Mouse (Mus musculus) CD4-positive naive resting alpha-beta T cell, adult 57 days (primary cell): ENCODE measurements around the gene Gm45623. TPM values are rescaled to one million over a fixed set of nuclear protein-coding genes. Genes with fewer than 3 reads are reported as not detected.

ENCODE experiments used
- total RNA-seq: library from RNA; stranded (reverse); gene quantifications from one replicate; pipeline ENCODE4 v1.2.4, GENCODE M21; 2023

Gene Gm45623
- not detected for total RNA-seq

DNA sequence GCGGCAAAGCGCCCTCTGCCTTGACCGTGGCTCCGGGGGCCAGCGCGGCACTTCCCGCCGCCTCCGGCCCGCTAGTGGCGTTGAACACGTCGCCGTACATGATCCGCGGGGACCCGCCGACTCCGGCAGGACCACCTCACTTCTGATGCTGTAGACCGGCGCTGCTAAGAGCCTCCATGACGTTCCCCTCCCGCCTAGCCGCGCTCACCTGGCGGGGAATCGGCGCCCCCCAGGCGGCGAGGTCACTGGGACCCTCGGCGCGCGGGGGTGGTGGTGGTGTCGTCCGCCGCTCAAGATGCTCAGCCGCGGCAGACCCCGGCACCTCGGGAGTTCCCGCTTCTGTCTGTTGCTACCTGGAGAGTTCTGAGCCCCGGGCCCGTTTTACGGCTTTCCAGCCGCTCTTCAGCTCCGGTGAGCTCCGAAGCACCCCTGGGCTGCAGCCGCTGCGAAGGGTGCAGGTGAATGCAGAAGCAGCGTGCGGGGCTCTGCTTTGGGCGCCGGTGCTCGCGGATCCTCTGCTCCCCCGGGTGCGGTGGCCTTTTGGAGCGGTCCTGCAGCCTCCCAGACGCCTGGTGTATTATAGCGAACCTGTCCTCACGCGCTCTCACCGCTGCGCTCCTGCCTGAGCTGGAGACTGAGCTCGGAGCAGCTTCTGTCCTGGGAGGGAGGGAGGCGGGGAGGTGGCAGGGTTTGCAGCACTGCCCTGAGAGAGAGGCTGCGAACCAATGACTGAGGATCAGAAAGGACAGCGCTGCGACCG lies at the start of gene Gm45623:
TSS of gene Gm45623 (minus strand) at position 636 of the 760 bp plus-strand sequence.

DNA sequence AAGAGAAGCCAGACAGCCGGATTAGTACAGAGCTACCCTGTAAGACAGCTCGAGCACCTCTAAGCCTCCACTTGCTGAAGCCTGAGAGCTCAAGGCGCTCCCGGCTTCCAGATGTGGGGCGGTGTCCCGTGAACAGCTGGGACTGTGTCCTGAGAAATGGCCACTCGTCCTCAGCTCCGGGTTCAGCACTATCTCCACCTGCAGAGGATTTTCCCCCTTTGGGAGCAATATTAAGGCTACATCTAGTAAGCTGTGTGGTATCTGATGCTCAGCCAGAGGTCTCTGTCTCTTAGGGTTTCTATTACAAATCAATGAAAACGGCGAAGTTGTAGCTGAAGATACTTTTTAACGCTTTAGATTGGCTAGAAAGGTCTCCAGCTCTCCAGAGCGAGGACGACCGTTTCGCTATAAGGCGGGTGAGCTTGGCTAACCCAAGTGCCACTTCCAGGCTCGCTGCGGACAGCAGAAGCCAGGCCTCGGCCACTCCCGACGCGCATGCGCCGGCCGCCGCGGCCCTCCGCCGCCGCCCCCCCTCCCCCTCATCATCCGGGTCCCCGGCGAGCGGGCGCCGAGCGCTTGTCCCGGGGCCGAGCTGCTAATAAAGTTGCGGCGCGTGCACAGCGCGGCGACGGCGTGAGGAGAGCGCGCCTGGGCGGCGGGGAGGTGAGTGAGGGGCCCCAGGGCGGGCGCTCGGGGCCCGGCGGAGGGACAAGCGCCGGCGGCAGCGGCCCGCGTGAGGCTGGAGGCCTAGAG lies 51.0 kb downstream of the Gm45623 start, which contains the start of gene Smad5:
TSS of gene Smad5 (plus strand) at position 542 of the 753 bp plus-strand sequence.

Other genes with a start within 250 kb of the Gm45623 start
- gene Fbxl21, start 231.4 kb downstream of the Gm45623 start, total RNA-seq = 0.86 TPM
- not detected for gene Lect2, start 205.3 kb downstream of the Gm45623 start, total RNA-seq
- 5.3 TPM for gene Tgfbi, start 144.3 kb downstream of the Gm45623 start, total RNA-seq
- gene Smad5, start 50.8 kb downstream of the Gm45623 start, total RNA-seq = 88.6 TPM
- gene Trpc7, start 142.2 kb upstream of the Gm45623 start, total RNA-seq = not detected